Mouse (Mus musculus): Measurements from ENCODE around the gene Ddx42. TPM values are rescaled to one million over a fixed set of nuclear protein-coding genes. Genes with fewer than 3 reads are reported as not detected.

The Ddx42 gene
- polyA plus RNA-seq (2014; fragmentation: Nextera tagmentation; extraction: Ambion mirVana) = 67.9 TPM in 2 replicates

GRCm38 (mm10) chr11:106216730-106217490 is at the start of gene Ddx42:
Gene Ddx42 (plus strand): TSS chr11:106216926.
- Histone ChIP-seq H3K27me3 (ENCODE audit: control insufficient read depth, insufficient read depth, low read length) (no peaks in the 10 kb centered on the region), H3K9ac (replicated peaks; ENCODE audit: low read depth, low read length) (peak within 1 kb of the TSS; percentile 91), H3K9me3 (ENCODE audit: control insufficient read depth, low read depth, low read length) (no peaks in the 10 kb centered on the region), H3K27ac (ENCODE audit: low read length) (peak within 1 kb of the TSS; percentile 98), H3K4me2 (replicated peaks; ENCODE audit: low read depth, low read length) (peak within 1 kb of the TSS; percentile 77), H3K36me3 (ENCODE audit: control insufficient read depth, insufficient read depth, low read length) (peaks cover 10% of the 10 kb centered on the region; the same call in 1 of the 2 replicates), H3K4me1 (ENCODE audit: control insufficient read depth, insufficient read depth, low read length) (peaks cover 16% of the 10 kb centered on the region), H3K4me3 (ENCODE audit: low read depth, low read length) (peak within 1 kb of the TSS; percentile 73)
- ATAC-seq (ENCODE audit: insufficient number of reproducible peaks, insufficient read depth, low FRiP score, low read depth) = peak; percentile 92
- under 1% methylated on average over 70 of the region's 70 CpGs for WGBS

GRCm38 (mm10) chr11:106167435-106167834 is 49.3 kb upstream of the Ddx42 start:
- Histone ChIP-seq H3K9ac (replicated peaks; ENCODE audit: low read depth, low read length) (no peak overlapping the region), H3K27me3 (ENCODE audit: control insufficient read depth, insufficient read depth, low read length) (no peaks in the 10 kb centered on the region), H3K4me2 (replicated peaks; ENCODE audit: low read depth, low read length) (no peak overlapping the region), H3K4me3 (ENCODE audit: low read depth, low read length) (no peak overlapping the region), H3K4me1 (ENCODE audit: control insufficient read depth, insufficient read depth, low read length) (no peaks in the 10 kb centered on the region), H3K36me3 (ENCODE audit: control insufficient read depth, insufficient read depth, low read length) (peaks cover 12% of the 10 kb centered on the region), H3K27ac (ENCODE audit: low read length) (no peak overlapping the region), H3K9me3 (ENCODE audit: control insufficient read depth, low read depth, low read length) (no peaks in the 10 kb centered on the region)
- no peak for ATAC-seq (ENCODE audit: insufficient number of reproducible peaks, insufficient read depth, low FRiP score, low read depth)
- 67% methylated on average over 5 of the region's 5 CpGs for WGBS

- no peak for ATAC-seq (ENCODE audit: insufficient number of reproducible peaks, insufficient read depth, low FRiP score, low read depth)
- 0 out of 2 replicates have a peak, but pooled peaks cover 4% of the 10 kb centered on the region for H3K36me3 ChIP-seq (ENCODE audit: control insufficient read depth, insufficient read depth, low read length)
These were observed 45.9 kb upstream of the Ddx42 start for GRCm38 (mm10) chr11:106170807-106171206.

GRCm38 (mm10) chr11:106173228-106173627 is 43.5 kb upstream of the Ddx42 start:
- Histone ChIP-seq H3K27me3 (ENCODE audit: control insufficient read depth, insufficient read depth, low read length) (no peaks in the 10 kb centered on the region), H3K36me3 (ENCODE audit: control insufficient read depth, insufficient read depth, low read length) (0 out of 2 replicates have a peak, but pooled peaks cover under 1% of the 10 kb centered on the region), H3K4me1 (ENCODE audit: control insufficient read depth, insufficient read depth, low read length) (no peaks in the 10 kb centered on the region), H3K9ac (replicated peaks; ENCODE audit: low read depth, low read length) (no peak overlapping the region), H3K27ac (ENCODE audit: low read length) (no peak overlapping the region), H3K9me3 (ENCODE audit: control insufficient read depth, low read depth, low read length) (no peaks in the 10 kb centered on the region), H3K4me3 (ENCODE audit: low read depth, low read length) (no peak overlapping the region), H3K4me2 (replicated peaks; ENCODE audit: low read depth, low read length) (no peak overlapping the region)
- ATAC-seq (ENCODE audit: insufficient number of reproducible peaks, insufficient read depth, low FRiP score, low read depth) = no peak
- 94% methylated on average over 2 of the region's 2 CpGs for WGBS

More at GRCm38 (mm10) chr11:106170807-106171206, 45.9 kb upstream of the Ddx42 start:
- Histone ChIP-seq H3K4me1 (ENCODE audit: control insufficient read depth, insufficient read depth, low read length) (no peaks in the 10 kb centered on the region), H3K27ac (ENCODE audit: low read length) (no peak overlapping the region), H3K27me3 (ENCODE audit: control insufficient read depth, insufficient read depth, low read length) (no peaks in the 10 kb centered on the region), H3K4me2 (replicated peaks; ENCODE audit: low read depth, low read length) (no peak overlapping the region), H3K9me3 (ENCODE audit: control insufficient read depth, low read depth, low read length) (no peaks in the 10 kb centered on the region), H3K9ac (replicated peaks; ENCODE audit: low read depth, low read length) (no peak overlapping the region), H3K4me3 (ENCODE audit: low read depth, low read length) (no peak overlapping the region)
- 78% methylated on average over 7 of the region's 7 CpGs for WGBS

GRCm38 (mm10) chr11:106174372-106174771 is 42.4 kb upstream of the Ddx42 start:
- Histone ChIP-seq H3K36me3 (ENCODE audit: control insufficient read depth, insufficient read depth, low read length) (no peaks in the 10 kb centered on the region), H3K27me3 (ENCODE audit: control insufficient read depth, insufficient read depth, low read length) (no peaks in the 10 kb centered on the region), H3K9me3 (ENCODE audit: control insufficient read depth, low read depth, low read length) (no peaks in the 10 kb centered on the region), H3K4me3 (ENCODE audit: low read depth, low read length) (no peak overlapping the region), H3K4me1 (ENCODE audit: control insufficient read depth, insufficient read depth, low read length) (no peaks in the 10 kb centered on the region), H3K9ac (replicated peaks; ENCODE audit: low read depth, low read length) (no peak overlapping the region), H3K27ac (ENCODE audit: low read length) (no peak overlapping the region), H3K4me2 (replicated peaks; ENCODE audit: low read depth, low read length) (no peak overlapping the region)
- WGBS = 71% methylated on average over 5 of the region's 5 CpGs
- ATAC-seq (ENCODE audit: insufficient number of reproducible peaks, insufficient read depth, low FRiP score, low read depth) = no peak

- Histone ChIP-seq H3K4me2 (replicated peaks; ENCODE audit: low read depth, low read length) (no peak overlapping the region), H3K4me1 (ENCODE audit: control insufficient read depth, insufficient read depth, low read length) (no peaks in the 10 kb centered on the region), H3K36me3 (ENCODE audit: control insufficient read depth, insufficient read depth, low read length) (no peaks in the 10 kb centered on the region), H3K4me3 (ENCODE audit: low read depth, low read length) (no peak overlapping the region), H3K9ac (replicated peaks; ENCODE audit: low read depth, low read length) (no peak overlapping the region), H3K27me3 (ENCODE audit: control insufficient read depth, insufficient read depth, low read length) (no peaks in the 10 kb centered on the region), H3K27ac (ENCODE audit: low read length) (no peak overlapping the region), H3K9me3 (ENCODE audit: control insufficient read depth, low read depth, low read length) (no peaks in the 10 kb centered on the region)
- 59% methylated on average over 3 of the region's 3 CpGs for WGBS
- ATAC-seq (ENCODE audit: insufficient number of reproducible peaks, insufficient read depth, low FRiP score, low read depth) = no peak
These were observed 41.6 kb upstream of the Ddx42 start for GRCm38 (mm10) chr11:106175081-106175480.

- Histone ChIP-seq H3K27ac (ENCODE audit: low read length) (no peak overlapping the region), H3K36me3 (ENCODE audit: control insufficient read depth, insufficient read depth, low read length) (no peaks in the 10 kb centered on the region), H3K4me3 (ENCODE audit: low read depth, low read length) (no peak overlapping the region), H3K9me3 (ENCODE audit: control insufficient read depth, low read depth, low read length) (no peaks in the 10 kb centered on the region), H3K4me2 (replicated peaks; ENCODE audit: low read depth, low read length) (no peak overlapping the region), H3K9ac (replicated peaks; ENCODE audit: low read depth, low read length) (no peak overlapping the region), H3K4me1 (ENCODE audit: control insufficient read depth, insufficient read depth, low read length) (no peaks in the 10 kb centered on the region), H3K27me3 (ENCODE audit: control insufficient read depth, insufficient read depth, low read length) (no peaks in the 10 kb centered on the region)
- ATAC-seq (ENCODE audit: insufficient number of reproducible peaks, insufficient read depth, low FRiP score, low read depth) = no peak
- WGBS = 65% methylated on average over 5 of the region's 5 CpGs
These were observed 40.4 kb upstream of the Ddx42 start for GRCm38 (mm10) chr11:106176372-106176771.

- Histone ChIP-seq H3K9me3 (ENCODE audit: control insufficient read depth, low read depth, low read length) (no peaks in the 10 kb centered on the region), H3K4me1 (ENCODE audit: control insufficient read depth, insufficient read depth, low read length) (no peaks in the 10 kb centered on the region), H3K27me3 (ENCODE audit: control insufficient read depth, insufficient read depth, low read length) (no peaks in the 10 kb centered on the region), H3K27ac (ENCODE audit: low read length) (no peak overlapping the region), H3K4me2 (replicated peaks; ENCODE audit: low read depth, low read length) (no peak overlapping the region), H3K9ac (replicated peaks; ENCODE audit: low read depth, low read length) (no peak overlapping the region), H3K4me3 (ENCODE audit: low read depth, low read length) (no peak overlapping the region), H3K36me3 (ENCODE audit: control insufficient read depth, insufficient read depth, low read length) (no peaks in the 10 kb centered on the region)
- no peak for ATAC-seq (ENCODE audit: insufficient number of reproducible peaks, insufficient read depth, low FRiP score, low read depth)
- WGBS = 73% methylated on average over 5 of the region's 5 CpGs
These were observed 38.5 kb upstream of the Ddx42 start for GRCm38 (mm10) chr11:106178036-106178782.
